Mouse (Mus musculus) heart, postnatal 25 days (tissue): ENCODE results near the gene Baiap2l1. TPM values are rescaled to one million over a fixed set of nuclear protein-coding genes. Genes with fewer than 3 reads are reported as not detected.

Experiments
- total RNA-seq, 2 experiments: library from RNA; stranded (reverse); gene quantifications; 2 replicates each; pipeline ENCODE4 v1.2.3; 2021

Gene Baiap2l1
- total RNA-seq, 2 experiments from 2014 or later = 5.6 to 5.7 TPM

Other genes with a start within 250 kb of the Baiap2l1 start
- not detected for gene Bhlha15, start 167.8 kb downstream of the Baiap2l1 start, total RNA-seq
- gene Tecpr1, start 134.5 kb downstream of the Baiap2l1 start, total RNA-seq = 10 to 100 TPM; 23.0 to 24.9 TPM
- gene Bri3, start 113.7 kb downstream of the Baiap2l1 start, total RNA-seq = 100 to 1,000 TPM; 114 to 130 TPM
- under 1 TPM in 1 of 2 experiments, not detected in 1; 0.10 TPM for gene Nptx2, start 187.8 kb upstream of the Baiap2l1 start, total RNA-seq